Mouse (Mus musculus) common myeloid progenitor, adult 5-6 weeks (primary cell): Measurements from ENCODE around the gene Nckap5. TPM values are rescaled to one million over a fixed set of nuclear protein-coding genes. Genes with fewer than 3 reads are reported as not detected.

Source experiments
- ATAC-seq: replicated peaks from 2 replicates; pipeline ENCODE4 v1.8.0; 2016; ENCODE audit warnings: low read depth, mild to moderate bottlenecking, moderate TSS enrichment, inconsistent platforms; ENCODE audit not compliant: poor library complexity, severe bottlenecking
- total RNA-seq: library from RNA; stranded (forward); fragments of 200-1000, 187-1606 nt; gene quantifications from 2 replicates; pipeline ENCODE4 v1.2.3, GENCODE M21; 2017

Gene Nckap5
- total RNA-seq, 1 experiment from 2014 or later, result not detected

- no peak for ATAC-seq
Observed at GRCm38 (mm10) chr1:126316866-126317265, 513.7 kb downstream of the Nckap5 start.

GRCm38 (mm10) chr1:126301129-126301528, 529.5 kb downstream of the Nckap5 start:
- ATAC-seq, result no peak

- ATAC-seq, result no peak
Observed at GRCm38 (mm10) chr1:126264931-126265330, 565.7 kb downstream of the Nckap5 start.

GRCm38 (mm10) chr1:126254364-126254763, 576.2 kb downstream of the Nckap5 start:
- no peak for ATAC-seq

GRCm38 (mm10) chr1:126253934-126254333, 576.7 kb downstream of the Nckap5 start:
- ATAC-seq, result no peak

GRCm38 (mm10) chr1:126233196-126233595, 597.4 kb downstream of the Nckap5 start:
- no peak for ATAC-seq

GRCm38 (mm10) chr1:126231199-126231598, 599.4 kb downstream of the Nckap5 start:
- no peak for ATAC-seq

GRCm38 (mm10) chr1:126210212-126210611, 620.4 kb downstream of the Nckap5 start:
- no peak for ATAC-seq

GRCm38 (mm10) chr1:126209743-126210142, 620.9 kb downstream of the Nckap5 start:
- ATAC-seq, result no peak

GRCm38 (mm10) chr1:126209131-126209530, 621.5 kb downstream of the Nckap5 start:
- ATAC-seq, result no peak

- ATAC-seq, result no peak
Observed at GRCm38 (mm10) chr1:126196937-126197336, 633.7 kb downstream of the Nckap5 start.

- ATAC-seq, result no peak
Observed at GRCm38 (mm10) chr1:126190353-126190752, 640.2 kb downstream of the Nckap5 start.

GRCm38 (mm10) chr1:126183751-126184150, 646.8 kb downstream of the Nckap5 start:
- ATAC-seq, result no peak

- no peak for ATAC-seq
Observed at GRCm38 (mm10) chr1:126168579-126168978, 662.0 kb downstream of the Nckap5 start.

- no peak for ATAC-seq
Observed at GRCm38 (mm10) chr1:126168131-126168530, 662.5 kb downstream of the Nckap5 start.

- ATAC-seq, result no peak
Observed at GRCm38 (mm10) chr1:126167546-126167945, 663.1 kb downstream of the Nckap5 start.

GRCm38 (mm10) chr1:126159287-126159686, 671.3 kb downstream of the Nckap5 start:
- no peak for ATAC-seq

GRCm38 (mm10) chr1:126155816-126156215, 674.8 kb downstream of the Nckap5 start:
- ATAC-seq, result no peak

GRCm38 (mm10) chr1:126153516-126154234, 676.9 kb downstream of the Nckap5 start:
- no peak for ATAC-seq

GRCm38 (mm10) chr1:126152217-126152616, 678.4 kb downstream of the Nckap5 start:
- ATAC-seq, result no peak

GRCm38 (mm10) chr1:126149966-126150365, 680.6 kb downstream of the Nckap5 start:
- no peak for ATAC-seq

- no peak for ATAC-seq
Observed at GRCm38 (mm10) chr1:126135717-126136116, 694.9 kb downstream of the Nckap5 start.
